Mouse (Mus musculus): ENCODE measurements around the gene Rcan2. TPM values are rescaled to one million over a fixed set of nuclear protein-coding genes. Genes with fewer than 3 reads are reported as not detected.

Gene Rcan2
- polyA plus RNA-seq (2015; fragmentation: Nextera tagmentation; extraction: Ambion mirVana): 4.0 and 4.9 TPM in 2 replicates

DNA sequence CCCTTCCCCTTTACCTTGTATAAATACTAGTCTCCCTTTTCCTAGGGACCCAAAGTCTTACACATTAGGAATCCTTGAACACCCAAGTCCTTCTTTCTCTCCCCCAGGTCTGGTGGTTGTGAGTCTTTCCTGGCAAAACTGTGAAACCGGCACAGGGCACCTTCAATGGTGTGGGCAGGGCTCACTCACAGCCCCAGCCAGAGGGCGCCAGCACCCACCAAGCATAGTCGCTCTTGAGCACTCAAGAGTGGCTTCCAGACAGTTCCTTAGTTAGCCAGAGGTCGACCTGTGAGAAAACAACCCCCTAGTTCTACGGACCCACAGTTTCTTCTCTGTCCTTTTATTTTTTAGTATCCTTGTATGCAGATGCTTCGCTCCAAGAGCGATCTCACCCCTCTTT is at the start of gene Rcan2:
Rcan2 (plus strand) TSS at position 275 of the 400 bp plus-strand sequence.
- H3K4me3 ChIP-seq (replicated peaks): peak within 1 kb of the TSS; percentile 51
- WGBS: 3% methylated on average over 7 of the region's 7 CpGs
- peaks cover 21% of the 10 kb centered on the region for H3K27me3 ChIP-seq
- H3K27ac ChIP-seq (replicated peaks): no peak within 1 kb of the TSS
- peak within 1 kb of the TSS; percentile 96 for H3K4me2 ChIP-seq (replicated peaks)
- no peaks in the 10 kb centered on the region for H3K36me3 ChIP-seq
- ATAC-seq (ENCODE audit: insufficient number of reproducible peaks, low FRiP score, low TSS enrichment, low read depth): no peak
- H3K9me3 ChIP-seq (replicated peaks): no peaks in the 10 kb centered on the region
- peak within 1 kb of the TSS; percentile 18; the same call in 1 of the 2 replicates for H3K9ac ChIP-seq
- H3K4me1 ChIP-seq: peaks cover 10% of the 10 kb centered on the region

DNA sequence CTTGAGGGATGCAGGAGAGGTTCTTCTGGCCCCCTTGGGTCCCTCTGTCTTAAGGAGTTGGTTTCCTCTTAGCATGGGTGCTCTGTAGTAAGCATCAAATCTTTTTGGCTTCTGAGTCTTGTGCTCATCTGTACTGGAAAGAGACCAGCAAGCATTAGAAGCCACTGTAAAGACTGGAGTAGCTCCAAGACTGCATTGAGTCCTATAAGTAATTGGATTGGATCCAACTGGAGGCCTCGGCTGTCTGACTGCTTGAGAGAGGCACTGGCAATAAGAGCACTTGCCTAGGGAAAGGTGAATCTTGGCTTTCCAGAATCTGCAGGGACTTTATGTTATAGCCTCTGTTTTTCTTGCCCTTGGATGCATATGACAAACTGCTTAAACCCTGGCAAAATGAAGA is 48.3 kb upstream of the Rcan2 start:
- 0 out of 2 replicates have a peak, but pooled peaks cover 5% of the 10 kb centered on the region for H3K4me1 ChIP-seq
- H3K9me3 ChIP-seq (replicated peaks): no peaks in the 10 kb centered on the region
- no peak overlapping the region for H3K4me3 ChIP-seq (replicated peaks)
- no peak overlapping the region for H3K4me2 ChIP-seq (replicated peaks)
- H3K36me3 ChIP-seq: no peaks in the 10 kb centered on the region
- H3K27ac ChIP-seq (replicated peaks): no peak overlapping the region
- 25% methylated on average over 1 of the region's 1 CpGs for WGBS
- H3K9ac ChIP-seq: no peak overlapping the region
- ATAC-seq (ENCODE audit: insufficient number of reproducible peaks, low FRiP score, low TSS enrichment, low read depth): no peak
- no peaks in the 10 kb centered on the region for H3K27me3 ChIP-seq

- H3K4me1 ChIP-seq: 0 out of 2 replicates have a peak, but pooled peaks cover 5% of the 10 kb centered on the region
- 64% methylated on average over 5 of the region's 5 CpGs for WGBS
- no peak overlapping the region for H3K27ac ChIP-seq (replicated peaks)
- no peak overlapping the region for H3K4me2 ChIP-seq (replicated peaks)
- H3K4me3 ChIP-seq (replicated peaks): no peak overlapping the region
- no peak for ATAC-seq (ENCODE audit: insufficient number of reproducible peaks, low FRiP score, low TSS enrichment, low read depth)
- no peaks in the 10 kb centered on the region for H3K27me3 ChIP-seq
- H3K9me3 ChIP-seq (replicated peaks): no peaks in the 10 kb centered on the region
- no peak overlapping the region for H3K9ac ChIP-seq
- H3K36me3 ChIP-seq: no peaks in the 10 kb centered on the region
Observed at GRCm38 (mm10) chr17:43754687-43755086, 46.5 kb upstream of the Rcan2 start.

DNA sequence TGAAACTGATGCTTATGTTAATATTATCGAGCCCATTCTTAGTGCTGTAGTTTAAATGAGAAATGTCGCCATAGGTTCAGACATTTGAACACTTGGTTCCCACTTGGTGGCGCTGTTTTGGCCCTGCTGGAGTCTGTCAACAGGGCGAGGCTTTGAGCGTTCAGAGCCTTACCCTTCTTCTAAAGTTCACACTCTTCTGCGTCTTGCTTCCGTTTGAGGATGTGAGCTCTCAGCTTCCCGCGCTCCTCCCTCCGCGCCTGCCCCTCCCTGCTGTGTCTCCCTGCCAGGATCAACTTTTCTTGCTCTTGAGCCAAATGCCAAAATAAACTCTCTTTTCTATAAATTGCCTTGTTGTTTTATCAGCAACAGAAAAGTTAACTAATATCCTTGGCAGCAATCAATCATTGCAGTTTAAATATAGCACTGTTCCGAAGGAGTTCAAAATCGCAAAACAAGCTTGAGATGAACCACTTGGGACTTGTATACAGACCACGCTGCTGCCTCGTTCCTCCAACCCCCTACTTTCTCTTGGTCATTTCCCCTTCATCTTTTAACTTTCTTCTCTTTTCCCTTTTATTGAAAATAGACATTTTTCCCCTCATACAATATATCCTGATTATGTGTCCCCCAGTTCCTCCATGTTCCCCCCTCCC is 42.4 kb upstream of the Rcan2 start:
- no peaks in the 10 kb centered on the region for H3K9me3 ChIP-seq (replicated peaks)
- no peaks in the 10 kb centered on the region for H3K4me1 ChIP-seq
- no peak overlapping the region for H3K4me2 ChIP-seq (replicated peaks)
- H3K9ac ChIP-seq: no peak overlapping the region
- 50% methylated on average over 15 of the region's 15 CpGs for WGBS
- no peaks in the 10 kb centered on the region for H3K36me3 ChIP-seq
- H3K27ac ChIP-seq (replicated peaks): no peak overlapping the region
- no peak for ATAC-seq (ENCODE audit: insufficient number of reproducible peaks, low FRiP score, low TSS enrichment, low read depth)
- no peak overlapping the region for H3K4me3 ChIP-seq (replicated peaks)
- no peaks in the 10 kb centered on the region for H3K27me3 ChIP-seq

DNA sequence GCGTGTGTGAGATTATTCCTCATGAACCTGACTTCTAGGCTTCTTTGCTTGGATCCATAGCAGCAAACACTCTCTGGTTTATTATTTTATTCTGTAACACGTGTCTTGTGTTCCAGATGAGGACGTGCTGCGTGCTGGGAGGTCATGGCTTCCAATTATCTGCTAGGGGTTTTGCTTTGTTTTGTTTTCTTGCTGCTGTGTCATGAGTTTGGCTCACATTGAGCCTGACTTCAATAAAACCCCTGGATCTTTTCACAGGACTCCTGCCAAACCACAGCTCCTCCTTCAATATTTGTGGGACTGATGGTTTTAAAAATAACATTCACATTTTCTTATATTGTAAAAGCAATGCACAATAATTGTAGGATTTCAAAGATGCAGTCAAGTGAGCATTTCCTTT is 16.6 kb upstream of the Rcan2 start:
- ATAC-seq (ENCODE audit: insufficient number of reproducible peaks, low FRiP score, low TSS enrichment, low read depth): no peak
- Histone ChIP-seq H3K9ac (no peak overlapping the region), H3K36me3 (no peaks in the 10 kb centered on the region), H3K27me3 (no peaks in the 10 kb centered on the region), H3K4me2 (replicated peaks) (no peak overlapping the region), H3K9me3 (replicated peaks) (no peaks in the 10 kb centered on the region), H3K4me3 (replicated peaks) (no peak overlapping the region), H3K27ac (replicated peaks) (no peak overlapping the region), H3K4me1 (0 out of 2 replicates have a peak, but pooled peaks cover 6% of the 10 kb centered on the region)
- 48% methylated on average over 4 of the region's 4 CpGs for WGBS

GRCm38 (mm10) chr17:43788222-43788621 is 12.9 kb upstream of the Rcan2 start:
- Histone ChIP-seq H3K4me2 (replicated peaks) (no peak overlapping the region), H3K9ac (no peak overlapping the region), H3K36me3 (no peaks in the 10 kb centered on the region), H3K27me3 (no peaks in the 10 kb centered on the region), H3K4me1 (0 out of 2 replicates have a peak, but pooled peaks cover 6% of the 10 kb centered on the region), H3K27ac (replicated peaks) (no peak overlapping the region), H3K9me3 (replicated peaks) (no peaks in the 10 kb centered on the region), H3K4me3 (replicated peaks) (no peak overlapping the region)
- WGBS: 91% methylated on average over 5 of the region's 5 CpGs
- ATAC-seq (ENCODE audit: insufficient number of reproducible peaks, low FRiP score, low TSS enrichment, low read depth): no peak

GRCm38 (mm10) chr17:43789376-43789775 is 11.8 kb upstream of the Rcan2 start:
- Histone ChIP-seq H3K27ac (replicated peaks) (no peak overlapping the region), H3K4me3 (replicated peaks) (no peak overlapping the region), H3K27me3 (no peaks in the 10 kb centered on the region), H3K9me3 (replicated peaks) (no peaks in the 10 kb centered on the region), H3K36me3 (no peaks in the 10 kb centered on the region), H3K4me2 (replicated peaks) (no peak overlapping the region), H3K4me1 (0 out of 2 replicates have a peak, but pooled peaks cover 6% of the 10 kb centered on the region), H3K9ac (no peak overlapping the region)
- ATAC-seq (ENCODE audit: insufficient number of reproducible peaks, low FRiP score, low TSS enrichment, low read depth): no peak

DNA sequence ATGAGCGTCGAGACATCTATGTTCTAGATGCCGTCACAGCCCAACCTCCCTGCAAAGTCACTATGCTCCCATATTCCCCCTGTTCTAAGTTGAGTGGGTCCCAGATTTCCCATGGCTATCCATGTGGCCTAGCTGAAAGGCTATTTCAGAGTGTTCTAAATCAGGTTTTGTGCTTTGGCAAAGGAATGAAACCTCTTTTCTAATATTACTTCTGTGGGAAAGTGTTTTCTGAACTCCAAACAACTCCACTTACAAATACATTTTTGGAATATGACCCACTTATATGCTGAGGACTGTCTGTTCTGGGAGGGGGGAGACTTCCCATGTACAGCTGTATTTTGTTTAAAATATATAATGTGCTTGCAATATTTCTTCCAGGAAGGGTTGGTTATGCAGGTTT is 9.4 kb upstream of the Rcan2 start:
- no peak for ATAC-seq (ENCODE audit: insufficient number of reproducible peaks, low FRiP score, low TSS enrichment, low read depth)
- H3K4me1 ChIP-seq: no peaks in the 10 kb centered on the region
- WGBS: 81% methylated on average over 3 of the region's 3 CpGs

GRCm38 (mm10) chr17:43794731-43795280 is 6.3 kb upstream of the Rcan2 start:
- Histone ChIP-seq H3K4me1 (no peaks in the 10 kb centered on the region), H3K4me2 (replicated peaks) (no peak overlapping the region), H3K9me3 (replicated peaks) (no peaks in the 10 kb centered on the region), H3K4me3 (replicated peaks) (no peak overlapping the region), H3K36me3 (no peaks in the 10 kb centered on the region), H3K9ac (no peak overlapping the region), H3K27ac (replicated peaks) (no peak overlapping the region), H3K27me3 (no peaks in the 10 kb centered on the region)
- 61% methylated on average over 1 of the region's 1 CpGs for WGBS
- no peak for ATAC-seq (ENCODE audit: insufficient number of reproducible peaks, low FRiP score, low TSS enrichment, low read depth)

More for the DNA sequence above, 9.4 kb upstream of the Rcan2 start:
- Histone ChIP-seq H3K4me2 (replicated peaks) (no peak overlapping the region), H3K36me3 (no peaks in the 10 kb centered on the region), H3K27ac (replicated peaks) (no peak overlapping the region), H3K4me3 (replicated peaks) (no peak overlapping the region), H3K27me3 (no peaks in the 10 kb centered on the region), H3K9ac (no peak overlapping the region), H3K9me3 (replicated peaks) (no peaks in the 10 kb centered on the region)

GRCm38 (mm10) chr17:43801595-43802373 is 633 bp downstream of the Rcan2 start:
- 0% methylated on average over 54 of the region's 55 CpGs for WGBS
- Histone ChIP-seq H3K27ac (replicated peaks) (no peak overlapping the region), H3K36me3 (no peaks in the 10 kb centered on the region), H3K9ac (peak overlapping the region; percentile 18; the same call in 1 of the 2 replicates), H3K4me3 (replicated peaks) (peak overlapping the region; percentile 51), H3K4me1 (peaks cover 10% of the 10 kb centered on the region), H3K27me3 (peaks cover 21% of the 10 kb centered on the region), H3K4me2 (replicated peaks) (peak overlapping the region; percentile 96), H3K9me3 (replicated peaks) (no peaks in the 10 kb centered on the region)
- peak; percentile 67 for ATAC-seq (ENCODE audit: insufficient number of reproducible peaks, low FRiP score, low TSS enrichment, low read depth)

DNA sequence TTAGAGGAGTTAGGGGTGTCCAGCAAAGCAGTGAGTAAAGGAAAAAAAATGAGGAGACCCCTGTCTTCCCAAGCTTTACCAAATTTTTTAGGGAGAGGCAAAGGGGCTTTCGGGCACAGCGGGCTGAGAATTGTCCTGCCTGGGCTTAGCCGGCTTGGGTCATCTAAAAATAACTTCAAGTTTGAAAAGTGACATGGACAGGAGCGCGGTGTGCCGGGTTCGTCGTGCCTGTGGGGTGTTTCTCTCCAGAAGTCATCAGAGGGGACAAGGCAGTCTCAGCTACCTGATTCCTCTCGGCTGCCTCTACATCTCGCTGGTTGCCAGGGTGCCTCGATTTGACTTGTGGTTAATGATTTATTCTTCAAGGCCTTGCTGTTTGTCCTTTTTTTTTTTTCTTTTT is 1.3 kb downstream of the Rcan2 start:
- peaks cover 10% of the 10 kb centered on the region for H3K4me1 ChIP-seq
- 62% methylated on average over 11 of the region's 11 CpGs for WGBS
- peak overlapping the region; percentile 96 for H3K4me2 ChIP-seq (replicated peaks)
- peaks cover 21% of the 10 kb centered on the region for H3K27me3 ChIP-seq
- H3K36me3 ChIP-seq: no peaks in the 10 kb centered on the region
- no peaks in the 10 kb centered on the region for H3K9me3 ChIP-seq (replicated peaks)
- peak overlapping the region; percentile 51; the same call in 1 of the 2 replicates for H3K4me3 ChIP-seq (replicated peaks)
- no peak overlapping the region for H3K9ac ChIP-seq
- ATAC-seq (ENCODE audit: insufficient number of reproducible peaks, low FRiP score, low TSS enrichment, low read depth): no peak
- H3K27ac ChIP-seq (replicated peaks): no peak overlapping the region
